Mouse (Mus musculus) urinary bladder, postnatal 25 days (tissue): ENCODE data around the gene Wrap73.

ENCODE experiments used
- DNase-seq: peaks from one replicate; pipeline ENCODE4 v3.0.0; 2022; ENCODE audit warnings: low spot score

The Wrap73 gene

GRCm38 (mm10) chr4:154183566-154183965 is 41.4 kb downstream of the Wrap73 start:
- DNase-seq, result no peak

GRCm38 (mm10) chr4:154185001-154185400 is 42.8 kb downstream of the Wrap73 start:
- DNase-seq, result no peak

GRCm38 (mm10) chr4:154186002-154186537 is 43.9 kb downstream of the Wrap73 start:
- DNase-seq, result no peak

GRCm38 (mm10) chr4:154188948-154189347 is 46.8 kb downstream of the Wrap73 start:
- no peak for DNase-seq

GRCm38 (mm10) chr4:154197961-154198360 is 55.8 kb downstream of the Wrap73 start:
- no peak for DNase-seq

GRCm38 (mm10) chr4:154198377-154198961 is 56.3 kb downstream of the Wrap73 start:
- no peak for DNase-seq

GRCm38 (mm10) chr4:154201511-154201910 is 59.3 kb downstream of the Wrap73 start:
- DNase-seq, result no peak

- DNase-seq, result no peak
Measured at GRCm38 (mm10) chr4:154204532-154204931, 62.4 kb downstream of the Wrap73 start.

- no peak for DNase-seq
Measured at GRCm38 (mm10) chr4:154205392-154205791, 63.2 kb downstream of the Wrap73 start.

GRCm38 (mm10) chr4:154207261-154207660 is 65.1 kb downstream of the Wrap73 start:
- DNase-seq, result peak; percentile 64

GRCm38 (mm10) chr4:154209054-154209453 is 66.9 kb downstream of the Wrap73 start:
- no peak for DNase-seq

- no peak for DNase-seq
Measured at GRCm38 (mm10) chr4:154209825-154210224, 67.7 kb downstream of the Wrap73 start.

- no peak for DNase-seq
Measured at GRCm38 (mm10) chr4:154211459-154211858, 69.3 kb downstream of the Wrap73 start.

- DNase-seq, result peak; percentile 46
Measured at GRCm38 (mm10) chr4:154213586-154213985, 71.4 kb downstream of the Wrap73 start.

- no peak for DNase-seq
Measured at GRCm38 (mm10) chr4:154214075-154214474, 71.9 kb downstream of the Wrap73 start.
